Comparison of ENCODE assay signal across 8 mouse cellular contexts in the genomic region with DNA sequence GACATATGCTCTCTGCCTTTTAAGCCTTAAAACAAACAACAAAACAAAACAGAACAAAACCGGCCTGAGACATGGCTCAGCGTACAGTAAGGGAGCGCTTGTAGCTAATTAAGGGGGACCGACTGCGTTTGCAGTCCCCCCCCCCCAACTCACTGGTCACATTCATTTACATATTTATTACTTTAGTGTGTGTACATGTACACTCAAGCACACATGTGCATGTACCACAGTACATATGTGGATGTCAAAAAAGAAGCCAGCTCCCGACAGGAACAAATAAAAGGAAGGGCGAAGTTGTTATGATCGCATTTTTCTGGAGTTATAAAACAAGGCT. TPM values are rescaled to one million over a fixed set of nuclear protein-coding genes. Genes with fewer than 3 reads are reported as not detected.
DNase-seq lines count a peak whose midpoint lies in the region; ATAC-seq and TF ChIP-seq lines count a peak whose summit lies in the region.

No protein-coding gene starts in this region.

- WGBS in embryonic facial prominence, embryonic 12.5 days: 14% methylated on average over 8 of the region's 8 CpGs
- WGBS in intestine, embryonic 14.5 days: 15% methylated on average over 8 of the region's 8 CpGs

- peaks cover 21% of the 10 kb centered on the region for H3K4me1 ChIP-seq in embryonic facial prominence, embryonic 12.5 days
- peaks cover 17% of the 10 kb centered on the region for H3K4me1 ChIP-seq in intestine, embryonic 14.5 days (replicated peaks; ENCODE audit: control insufficient read depth, insufficient read depth, low read length)

- H3K36me3 ChIP-seq in embryonic facial prominence, embryonic 12.5 days: no peaks in the 10 kb centered on the region
- H3K36me3 ChIP-seq in intestine, embryonic 14.5 days (ENCODE audit: control insufficient read depth, insufficient read depth, low read length): no peaks in the 10 kb centered on the region
- H3K36me3 ChIP-seq in myocyte (ENCODE audit: control insufficient read depth, insufficient read depth): peaks cover 6% of the 10 kb centered on the region

- H3K4me3 ChIP-seq in left cerebral cortex, adult 2 months: peak overlapping the region; percentile 45
- peak overlapping the region; percentile 35 for H3K4me3 ChIP-seq in embryonic facial prominence, embryonic 12.5 days
- peak overlapping the region; percentile 34 for H3K4me3 ChIP-seq in intestine, embryonic 14.5 days (ENCODE audit: low read depth, low read length)
- peak overlapping the region; percentile 50 for H3K4me3 ChIP-seq in myocyte

- no peak for DNase-seq in left cerebral cortex, adult 2 months (ENCODE audit: extremely low spot score in 1 of 2, low spot score in 2 of 2)
- DNase-seq in left cerebral cortex, postnatal 14 days (ENCODE audit: low spot score in 2 of 2): no peak
- DNase-seq in intestine, embryonic 14.5 days (ENCODE audit: low spot score): no peak
- DNase-seq in B cell, adult 2 months: no peak
- no peak for DNase-seq in thymus, postnatal 4 days

- peaks cover 33% of the 10 kb centered on the region for H3K79me2 ChIP-seq in myocyte (ENCODE audit: control insufficient read depth, insufficient read depth)

- TF ChIP-seq CTCF in left cerebral cortex, adult 2 months (IDR thresholded peaks at IDR 0.05): no peak

- no peaks in the 10 kb centered on the region for H3K9me3 ChIP-seq in embryonic facial prominence, embryonic 12.5 days
- H3K9me3 ChIP-seq in intestine, embryonic 14.5 days (ENCODE audit: control insufficient read depth, low read length): no peaks in the 10 kb centered on the region

- intact Hi-C loops in left cerebral cortex, adult 2 months (cut with DNase I): no loop called here
- intact Hi-C loops in left cerebral cortex, postnatal 14 days (cut with DNase I): no loop called here

- H3ac ChIP-seq in myocyte (ENCODE audit: control insufficient read depth, insufficient read length): no peak overlapping the region

- ATAC-seq in embryonic facial prominence, embryonic 12.5 days (ENCODE audit: insufficient number of reproducible peaks, insufficient read depth, low FRiP score, low TSS enrichment): peak; percentile 26; the same call in 1 of the 2 replicates
- ATAC-seq in intestine, embryonic 14.5 days (replicated peaks; ENCODE audit: low FRiP score, low TSS enrichment, low read depth): peak; percentile 33; the same call in 1 of the 2 replicates
- no peak for ATAC-seq in erythroid progenitor cell, adult 5-6 weeks (replicated peaks; ENCODE audit: low FRiP score, poor library complexity, severe bottlenecking)

- H3K27me3 ChIP-seq in embryonic facial prominence, embryonic 12.5 days: no peaks in the 10 kb centered on the region
- H3K27me3 ChIP-seq in intestine, embryonic 14.5 days (replicated peaks; ENCODE audit: control insufficient read depth, insufficient read depth, low read length): no peaks in the 10 kb centered on the region
- H3K27me3 ChIP-seq in myocyte (ENCODE audit: control insufficient read depth, insufficient read depth, insufficient read length): no peaks in the 10 kb centered on the region

- peak overlapping the region; percentile 57 for H3K4me2 ChIP-seq in embryonic facial prominence, embryonic 12.5 days (replicated peaks)
- peak overlapping the region; percentile 56 for H3K4me2 ChIP-seq in intestine, embryonic 14.5 days (ENCODE audit: low read length)
- peak overlapping the region; percentile 96 for H3K4me2 ChIP-seq in myocyte (ENCODE audit: low read depth)

- peak overlapping the region; percentile 85 for H3K27ac ChIP-seq in left cerebral cortex, adult 2 months
- peak overlapping the region; percentile 93 for H3K27ac ChIP-seq in embryonic facial prominence, embryonic 12.5 days
- peak overlapping the region; percentile 84 for H3K27ac ChIP-seq in intestine, embryonic 14.5 days (ENCODE audit: low read depth)

- TF ChIP-seq POLR2A in myocyte (IDR thresholded peaks at IDR 0.05; ENCODE audit: insufficient read length, low read depth): no peak

- H3K9ac ChIP-seq in embryonic facial prominence, embryonic 12.5 days: peak overlapping the region; percentile 42
- H3K9ac ChIP-seq in intestine, embryonic 14.5 days (ENCODE audit: low read length): peak overlapping the region; percentile 32

TF ChIP-seq in myocyte, 11 proteins besides CTCF, POLR2A, EP300 and RAD21:
- TF ChIP-seq SRF (IDR thresholded peaks at IDR 0.05; ENCODE audit: control insufficient read depth, insufficient read length, low read depth) (no peak), REST (IDR thresholded peaks at IDR 0.05; ENCODE audit: insufficient read depth, insufficient read length) (no peak), USF1 (IDR thresholded peaks at IDR 0.05; ENCODE audit: low read depth) (no peak)

RNA-seq across cellular contexts. Expression of gene Capg, which starts 8.9 kb away (rescaled TPM):
- total RNA-seq in left cerebral cortex, adult 2 months (2021): 1 to 10 TPM; 2.3 to 2.6 TPM
- total RNA-seq in left cerebral cortex, postnatal 14 days (2021): 1 to 10 TPM; 3.3 to 3.6 TPM
- 25.9 and 28.0 TPM in 2 replicates for polyA plus RNA-seq in embryonic facial prominence, embryonic 12.5 days (2016; fragmentation: Nextera tagmentation; extraction: Ambion mirVana)
- 36.7 and 37.9 TPM in 2 replicates for polyA plus RNA-seq in intestine, embryonic 14.5 days (2014; fragmentation: Nextera tagmentation; extraction: Ambion mirVana)
- polyA plus RNA-seq in myocyte (2012; fragmentation: generic; extraction: Trizol): 394 TPM
- total RNA-seq in erythroid progenitor cell, adult 5-6 weeks (2015; ENCODE audit: low replicate concordance): 9.0 and 15.5 TPM in 2 replicates
- total RNA-seq in erythroid progenitor cell, adult 5-6 weeks (2017; ENCODE audit: low replicate concordance): 12.6 and 28.6 TPM in 2 replicates

RNA-seq across cellular contexts. Expression of gene Sh2d6, which starts 31.5 kb away (rescaled TPM):
- total RNA-seq in left cerebral cortex, adult 2 months (2021): under 1 TPM; 0.28 to 0.48 TPM
- under 1 TPM; 0.70 to 0.92 TPM for total RNA-seq in left cerebral cortex, postnatal 14 days (2021)
- polyA plus RNA-seq in embryonic facial prominence, embryonic 12.5 days (2016; fragmentation: Nextera tagmentation; extraction: Ambion mirVana): not detected in 2 replicates
- polyA plus RNA-seq in intestine, embryonic 14.5 days (2014; fragmentation: Nextera tagmentation; extraction: Ambion mirVana): 0.18 and 0.27 TPM in 2 replicates
- polyA plus RNA-seq in myocyte (2012; fragmentation: generic; extraction: Trizol): 1.1 TPM
- not detected in 2 replicates for total RNA-seq in erythroid progenitor cell, adult 5-6 weeks (2015; ENCODE audit: low replicate concordance)
- total RNA-seq in erythroid progenitor cell, adult 5-6 weeks (2017; ENCODE audit: low replicate concordance): not detected in 2 replicates

RNA-seq across cellular contexts. Expression of gene Elmod3, which starts 45.2 kb away (rescaled TPM):
- 10 to 100 TPM; 19.1 to 21.3 TPM for total RNA-seq in left cerebral cortex, adult 2 months (2021)
- total RNA-seq in left cerebral cortex, postnatal 14 days (2021): 10 to 100 TPM; 15.9 to 17.3 TPM
- polyA plus RNA-seq in embryonic facial prominence, embryonic 12.5 days (2016; fragmentation: Nextera tagmentation; extraction: Ambion mirVana): 14.2 and 16.4 TPM in 2 replicates
- 14.2 and 15.1 TPM in 2 replicates for polyA plus RNA-seq in intestine, embryonic 14.5 days (2014; fragmentation: Nextera tagmentation; extraction: Ambion mirVana)
- 6.4 TPM for polyA plus RNA-seq in myocyte (2012; fragmentation: generic; extraction: Trizol)
- total RNA-seq in erythroid progenitor cell, adult 5-6 weeks (2015; ENCODE audit: low replicate concordance): 5.0 and 5.9 TPM in 2 replicates
- 0.13 and 2.5 TPM in 2 replicates for total RNA-seq in erythroid progenitor cell, adult 5-6 weeks (2017; ENCODE audit: low replicate concordance)

RNA-seq across cellular contexts. Expression of gene Retsat, which starts 45.2 kb away (rescaled TPM):
- 10 to 100 TPM; 46.3 to 50.3 TPM for total RNA-seq in left cerebral cortex, adult 2 months (2021)
- 10 to 100 TPM; 41.6 to 43.8 TPM for total RNA-seq in left cerebral cortex, postnatal 14 days (2021)
- polyA plus RNA-seq in embryonic facial prominence, embryonic 12.5 days (2016; fragmentation: Nextera tagmentation; extraction: Ambion mirVana): 9.5 and 10.3 TPM in 2 replicates
- 20.7 and 21.3 TPM in 2 replicates for polyA plus RNA-seq in intestine, embryonic 14.5 days (2014; fragmentation: Nextera tagmentation; extraction: Ambion mirVana)
- polyA plus RNA-seq in myocyte (2012; fragmentation: generic; extraction: Trizol): 14.9 TPM
- 3.4 and 13.0 TPM in 2 replicates for total RNA-seq in erythroid progenitor cell, adult 5-6 weeks (2015; ENCODE audit: low replicate concordance)
- total RNA-seq in erythroid progenitor cell, adult 5-6 weeks (2017; ENCODE audit: low replicate concordance): 1.4 and 1.5 TPM in 2 replicates
